Mouse (Mus musculus) megakaryocyte progenitor cell, adult 5-6 weeks (primary cell): ENCODE measurements at regions not wholly inside any gene's neighbourhood (a gene's known extent, or its start where the extent isn't known, plus 50 kb on each side); places are given as distances from the start of the nearest gene placed in this dataset.

Source experiments
- ATAC-seq: replicated peaks from 2 replicates; pipeline ENCODE4 v1.8.0; 2016; ENCODE audit warnings: mild to moderate bottlenecking, moderate TSS enrichment, inconsistent platforms; ENCODE audit not compliant: poor library complexity

DNA sequence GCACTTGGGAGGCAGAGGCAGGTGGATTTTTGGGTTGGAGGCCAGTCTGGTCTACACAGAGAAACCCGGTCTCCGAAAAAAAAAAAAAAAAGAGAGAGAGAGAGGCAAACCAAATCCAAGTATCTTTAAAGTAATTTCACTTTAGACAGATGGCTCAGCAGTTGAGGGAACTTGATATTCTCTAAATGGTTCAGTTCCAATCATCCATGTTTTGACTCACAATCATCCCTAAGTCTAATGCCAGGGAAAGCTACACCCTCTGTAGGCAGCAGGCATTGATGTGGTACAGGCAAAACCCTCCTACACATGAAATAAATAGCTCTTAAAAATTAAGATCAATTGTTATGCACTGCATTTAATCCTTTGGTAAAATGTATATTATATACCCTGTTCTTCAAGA is 248.8 kb upstream of the Gm5152 start:
- no peak for ATAC-seq

GRCm38 (mm10) chr5:10478073-10478472 is 231.7 kb upstream of the Gm5152 start:
- ATAC-seq = no peak

DNA sequence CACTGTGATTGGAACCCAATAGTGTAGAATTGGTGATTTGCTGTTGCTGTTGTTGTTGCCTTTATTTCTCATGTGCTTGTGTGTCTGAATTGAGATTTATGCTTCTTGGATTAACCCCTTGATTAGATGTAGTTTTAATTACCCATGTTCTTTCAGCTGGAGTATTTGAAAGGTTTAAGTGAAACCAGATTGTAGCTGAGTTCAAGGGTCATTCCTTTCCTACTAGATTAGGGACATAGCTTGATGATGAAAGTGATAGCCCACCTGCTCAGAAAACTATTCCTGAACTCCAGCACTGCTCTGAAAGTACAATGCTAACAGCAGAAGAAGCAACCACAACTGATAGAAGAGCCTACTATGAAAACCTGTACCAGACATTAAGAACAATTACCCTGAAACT is 231.1 kb upstream of the Gm5152 start:
- no peak for ATAC-seq

- no peak for ATAC-seq
These were observed 200.3 kb upstream of the Gm5152 start for GRCm38 (mm10) chr5:10446584-10446983.

DNA sequence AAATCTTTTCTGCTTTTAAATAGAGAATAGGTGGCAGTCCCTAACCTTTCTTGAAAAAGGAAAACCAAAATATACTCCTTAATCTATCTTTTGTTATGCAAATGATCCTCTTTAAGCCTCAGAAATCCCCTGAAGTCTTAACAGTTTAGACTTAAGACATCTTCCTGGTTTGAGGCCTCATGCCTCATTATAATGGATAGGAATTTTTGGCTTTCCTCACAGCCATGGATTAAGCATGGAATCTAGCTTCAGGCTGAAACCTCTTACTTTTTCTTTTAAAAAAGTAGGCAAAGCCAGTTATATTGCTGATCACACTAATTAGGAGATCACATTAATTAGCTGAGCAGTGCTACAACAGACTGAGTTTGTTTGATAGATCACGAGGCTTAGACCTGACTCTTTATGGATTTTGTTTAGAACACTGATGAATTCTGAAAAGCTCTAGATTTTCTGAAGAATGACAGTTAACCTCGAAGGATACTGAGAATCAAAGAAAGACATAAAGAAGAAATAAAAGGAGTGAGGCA is 171.4 kb upstream of the Gm5152 start:
- no peak for ATAC-seq

- no peak for ATAC-seq
These were observed 170.6 kb upstream of the Gm5152 start for GRCm38 (mm10) chr5:10416949-10417348.

GRCm38 (mm10) chr5:10414019-10414418 is 167.7 kb upstream of the Gm5152 start:
- ATAC-seq = peak; percentile 52

DNA sequence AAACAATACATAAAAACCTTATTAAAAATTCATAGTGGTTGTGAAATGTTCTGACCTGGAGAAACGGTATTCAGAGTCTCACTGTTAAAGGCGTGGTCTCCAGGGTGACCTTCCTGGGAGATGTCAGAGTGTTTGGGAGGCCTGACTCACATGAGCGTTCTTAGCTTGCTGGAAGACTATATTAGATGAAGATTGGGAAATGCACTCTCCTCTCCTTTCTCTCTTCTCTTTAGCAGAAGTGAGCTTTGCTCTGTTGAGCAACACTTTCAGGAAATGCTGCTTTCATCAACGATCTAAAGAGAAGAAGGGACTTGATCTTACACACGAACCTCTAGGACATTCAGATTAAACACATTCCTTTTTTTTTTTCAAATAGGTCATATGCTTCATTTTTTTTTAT is 147.2 kb upstream of the Gm5152 start:
- ATAC-seq = peak; percentile 55

GRCm38 (mm10) chr5:10388991-10389390 is 142.7 kb upstream of the Gm5152 start:
- no peak for ATAC-seq

GRCm38 (mm10) chr5:10352126-10352525 is 105.8 kb upstream of the Gm5152 start:
- no peak for ATAC-seq

DNA sequence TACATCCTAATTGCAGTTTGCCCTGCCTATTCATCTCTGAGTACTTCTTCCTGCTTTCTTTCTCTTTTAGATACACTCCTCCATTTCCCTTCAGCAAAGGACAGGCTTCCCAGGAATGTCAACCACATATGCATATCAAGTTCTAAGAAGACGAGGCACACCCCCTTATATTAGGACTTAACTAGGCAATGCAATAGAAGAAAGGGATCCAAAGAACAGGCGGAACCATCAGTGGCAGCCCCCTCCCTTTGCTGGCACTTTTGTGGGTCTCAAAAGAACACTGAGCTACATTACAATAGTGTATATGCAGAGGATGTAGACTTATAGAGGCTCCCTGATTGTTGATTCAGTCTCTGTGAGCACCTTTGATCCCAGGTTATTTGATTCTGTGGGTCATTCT is 74.3 kb upstream of the Gm5152 start:
- no peak for ATAC-seq
